Mouse (Mus musculus): ENCODE results near the gene F12. TPM values are rescaled to one million over a fixed set of nuclear protein-coding genes. Genes with fewer than 3 reads are reported as not detected.

The F12 gene
- total RNA-seq (2014; rRNA removed; ENCODE audit: low replicate concordance) = 0.12 TPM in 1 of 2 replicates, not detected in the other
- polyA plus RNA-seq (2015; fragmentation: Nextera tagmentation; extraction: Ambion mirVana) = not detected in 2 replicates

- no peaks in the 10 kb centered on the region for H3K9me3 ChIP-seq (replicated peaks; ENCODE audit: control insufficient read depth, low read length)
- H3K4me2 ChIP-seq (ENCODE audit: low read depth, low read length) = no peak within 1 kb of the TSS
- H3K4me3 ChIP-seq (ENCODE audit: low read depth, low read length) = no peak within 1 kb of the TSS
- WGBS = 79% methylated on average over 10 of the region's 10 CpGs
- no peak for ATAC-seq (ENCODE audit: insufficient read depth, low read depth)
- H3K36me3 ChIP-seq (replicated peaks; ENCODE audit: control insufficient read depth, insufficient read depth, low read length) = no peaks in the 10 kb centered on the region
- H3K4me1 ChIP-seq (ENCODE audit: control insufficient read depth, insufficient read depth) = no peaks in the 10 kb centered on the region; the same call in 1 of the 2 replicates
- TF ChIP-seq EP300 (IDR thresholded peaks at IDR 0.05; ENCODE audit: low read depth) = no peak
- H3K27ac ChIP-seq (ENCODE audit: low read depth) = no peak within 1 kb of the TSS
- H3K9ac ChIP-seq (replicated peaks; ENCODE audit: low read depth, low read length) = no peak within 1 kb of the TSS
- H3K27me3 ChIP-seq (ENCODE audit: control insufficient read depth, insufficient read depth, low read length) = peaks cover 23% of the 10 kb centered on the region
- no peak for DNase-seq (ENCODE audit: low spot score)
These were observed at the start of gene F12 for GRCm38 (mm10) chr13:55426613-55427012. Gene F12, minus strand, starts transcription at chr13:55426793.

GRCm38 (mm10) chr13:55476256-55476655 lies 49.7 kb upstream of the F12 start:
- Histone ChIP-seq H3K9ac (replicated peaks; ENCODE audit: low read depth, low read length) (no peak overlapping the region), H3K9me3 (replicated peaks; ENCODE audit: control insufficient read depth, low read length) (no peaks in the 10 kb centered on the region), H3K36me3 (replicated peaks; ENCODE audit: control insufficient read depth, insufficient read depth, low read length) (peaks cover 40% of the 10 kb centered on the region), H3K27me3 (ENCODE audit: control insufficient read depth, insufficient read depth, low read length) (peaks cover 70% of the 10 kb centered on the region), H3K4me2 (ENCODE audit: low read depth, low read length) (no peak overlapping the region), H3K4me1 (ENCODE audit: control insufficient read depth, insufficient read depth) (peaks cover under 1% of the 10 kb centered on the region; the same call in 1 of the 2 replicates), H3K27ac (ENCODE audit: low read depth) (no peak overlapping the region), H3K4me3 (ENCODE audit: low read depth, low read length) (no peak overlapping the region)
- ATAC-seq (ENCODE audit: insufficient read depth, low read depth) (no peak), DNase-seq (ENCODE audit: low spot score) (no peak)
- WGBS = 93% methylated on average over 8 of the region's 8 CpGs
- TF ChIP-seq CTCF (IDR thresholded peaks at IDR 0.05; ENCODE audit: low read depth) = no peak
- TF ChIP-seq EP300 (IDR thresholded peaks at IDR 0.05; ENCODE audit: low read depth) = no peak

GRCm38 (mm10) chr13:55475750-55476149 lies 49.2 kb upstream of the F12 start:
- ATAC-seq (ENCODE audit: insufficient read depth, low read depth) = no peak
- H3K4me2 ChIP-seq (ENCODE audit: low read depth, low read length) = no peak overlapping the region
- 84% methylated on average over 5 of the region's 5 CpGs for WGBS
- no peak for DNase-seq (ENCODE audit: low spot score)
- TF ChIP-seq CTCF (IDR thresholded peaks at IDR 0.05; ENCODE audit: low read depth) = no peak
- TF ChIP-seq EP300 (IDR thresholded peaks at IDR 0.05; ENCODE audit: low read depth) = no peak
- H3K27ac ChIP-seq (ENCODE audit: low read depth) = no peak overlapping the region
- H3K27me3 ChIP-seq (ENCODE audit: control insufficient read depth, insufficient read depth, low read length) = peaks cover 69% of the 10 kb centered on the region
- H3K36me3 ChIP-seq (replicated peaks; ENCODE audit: control insufficient read depth, insufficient read depth, low read length) = peaks cover 35% of the 10 kb centered on the region
- H3K4me1 ChIP-seq (ENCODE audit: control insufficient read depth, insufficient read depth) = peaks cover 5% of the 10 kb centered on the region; the same call in 1 of the 2 replicates
- no peaks in the 10 kb centered on the region for H3K9me3 ChIP-seq (replicated peaks; ENCODE audit: control insufficient read depth, low read length)
- no peak overlapping the region for H3K9ac ChIP-seq (replicated peaks; ENCODE audit: low read depth, low read length)
- H3K4me3 ChIP-seq (ENCODE audit: low read depth, low read length) = no peak overlapping the region

GRCm38 (mm10) chr13:55474621-55475069 lies 48.1 kb upstream of the F12 start:
- peaks cover 24% of the 10 kb centered on the region for H3K36me3 ChIP-seq (replicated peaks; ENCODE audit: control insufficient read depth, insufficient read depth, low read length)
- no peak overlapping the region for H3K4me2 ChIP-seq (ENCODE audit: low read depth, low read length)
- ATAC-seq (ENCODE audit: insufficient read depth, low read depth) (no peak), DNase-seq (ENCODE audit: low spot score) (no peak)
- H3K27me3 ChIP-seq (ENCODE audit: control insufficient read depth, insufficient read depth, low read length) = peaks cover 72% of the 10 kb centered on the region
- H3K4me1 ChIP-seq (ENCODE audit: control insufficient read depth, insufficient read depth) = peaks cover 5% of the 10 kb centered on the region; the same call in 1 of the 2 replicates
- WGBS = 60% methylated on average over 5 of the region's 5 CpGs
- TF ChIP-seq CTCF (IDR thresholded peaks at IDR 0.05; ENCODE audit: low read depth) (no peak), EP300 (IDR thresholded peaks at IDR 0.05; ENCODE audit: low read depth) (no peak)
- H3K9me3 ChIP-seq (replicated peaks; ENCODE audit: control insufficient read depth, low read length) = no peaks in the 10 kb centered on the region
- H3K27ac ChIP-seq (ENCODE audit: low read depth) = no peak overlapping the region
- no peak overlapping the region for H3K4me3 ChIP-seq (ENCODE audit: low read depth, low read length)
- H3K9ac ChIP-seq (replicated peaks; ENCODE audit: low read depth, low read length) = no peak overlapping the region

GRCm38 (mm10) chr13:55473961-55474360 lies 47.4 kb upstream of the F12 start:
- H3K4me2 ChIP-seq (ENCODE audit: low read depth, low read length) = no peak overlapping the region
- ATAC-seq (ENCODE audit: insufficient read depth, low read depth) (no peak), DNase-seq (ENCODE audit: low spot score) (no peak)
- H3K4me3 ChIP-seq (ENCODE audit: low read depth, low read length) = no peak overlapping the region
- H3K4me1 ChIP-seq (ENCODE audit: control insufficient read depth, insufficient read depth) = peaks cover 5% of the 10 kb centered on the region; the same call in 1 of the 2 replicates
- no peak overlapping the region for H3K27ac ChIP-seq (ENCODE audit: low read depth)
- no peak overlapping the region for H3K9ac ChIP-seq (replicated peaks; ENCODE audit: low read depth, low read length)
- no peak for TF ChIP-seq EP300 (IDR thresholded peaks at IDR 0.05; ENCODE audit: low read depth)
- TF ChIP-seq CTCF (IDR thresholded peaks at IDR 0.05; ENCODE audit: low read depth) = 0 out of 2 replicates have a peak, but pooled peaks have one; percentile 12
- H3K9me3 ChIP-seq (replicated peaks; ENCODE audit: control insufficient read depth, low read length) = no peaks in the 10 kb centered on the region
- peaks cover 22% of the 10 kb centered on the region for H3K36me3 ChIP-seq (replicated peaks; ENCODE audit: control insufficient read depth, insufficient read depth, low read length)
- H3K27me3 ChIP-seq (ENCODE audit: control insufficient read depth, insufficient read depth, low read length) = peaks cover 70% of the 10 kb centered on the region
- 66% methylated on average over 11 of the region's 11 CpGs for WGBS
